ENCODE assay signal across 8 mouse cellular contexts in the genomic region with DNA sequence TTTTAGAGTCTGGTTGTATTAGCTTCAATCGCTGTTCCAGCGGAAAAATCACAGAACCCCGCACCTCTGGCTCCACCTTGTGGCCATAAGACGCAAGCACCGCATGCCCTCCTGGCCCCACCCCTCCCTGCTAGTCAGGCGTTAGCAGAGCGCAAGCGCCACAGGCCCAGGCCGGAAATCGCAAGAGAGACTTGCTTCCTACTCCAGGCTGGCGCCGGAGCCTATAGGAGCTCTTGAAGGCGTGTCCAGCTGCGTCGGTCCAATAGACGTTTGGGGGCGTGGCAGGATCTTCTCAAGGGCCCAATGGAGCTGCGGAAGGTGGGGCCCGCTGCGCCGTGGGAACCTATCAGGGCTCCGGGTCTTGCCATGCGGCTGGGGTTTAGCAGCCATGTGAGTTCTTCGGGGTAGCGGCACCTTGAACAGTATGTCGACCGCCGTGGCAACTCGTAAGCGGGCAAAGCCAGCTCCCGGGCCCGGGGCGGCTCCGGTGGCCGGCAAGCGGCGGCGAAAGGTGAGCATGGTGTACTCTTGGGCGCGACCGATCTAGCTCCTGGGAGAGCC. TPM values are rescaled to one million over a fixed set of nuclear protein-coding genes. Genes with fewer than 3 reads are reported as not detected.
DNase-seq lines count a peak whose midpoint lies in the region; ATAC-seq and TF ChIP-seq lines count a peak whose summit lies in the region.

A gene (minus strand): TSS at position 26 of the 561 bp plus-strand sequence.

- no peaks in the 10 kb centered on the region for H3K27me3 ChIP-seq in heart, embryonic 12.5 days (replicated peaks)
- no peaks in the 10 kb centered on the region for H3K27me3 ChIP-seq in kidney, postnatal 0 days (ENCODE audit: insufficient read depth, low read length)
- no peaks in the 10 kb centered on the region for H3K27me3 ChIP-seq in liver, embryonic 11.5 days (replicated peaks; ENCODE audit: control insufficient read depth, insufficient read depth, low read length)
- no peaks in the 10 kb centered on the region for H3K27me3 ChIP-seq in stomach, embryonic 14.5 days (ENCODE audit: control insufficient read depth, insufficient read depth, low read length)

- ATAC-seq in erythroid progenitor cell, adult 5-6 weeks (replicated peaks; ENCODE audit: low FRiP score, poor library complexity, severe bottlenecking) = peak; percentile 95
- ATAC-seq in heart, embryonic 12.5 days (ENCODE audit: insufficient number of reproducible peaks, low FRiP score) = peak; percentile 97
- peak; percentile 97 for ATAC-seq in kidney, postnatal 0 days (replicated peaks; ENCODE audit: low FRiP score, low read depth)
- peak; percentile 98 for ATAC-seq in liver, embryonic 11.5 days (replicated peaks; ENCODE audit: low FRiP score)
- peak; percentile 97 for ATAC-seq in stomach, embryonic 14.5 days (ENCODE audit: insufficient number of reproducible peaks, insufficient read depth, low FRiP score, low read depth)

- peak; percentile 99 for TF ChIP-seq CTCF in kidney, postnatal 0 days (IDR thresholded peaks at IDR 0.05; ENCODE audit: low read depth)

- peaks cover 18% of the 10 kb centered on the region for H3K36me3 ChIP-seq in heart, embryonic 12.5 days
- peaks cover 10% of the 10 kb centered on the region; the same call in 1 of the 2 replicates for H3K36me3 ChIP-seq in kidney, postnatal 0 days (ENCODE audit: insufficient read depth, low read length)
- H3K36me3 ChIP-seq in liver, embryonic 11.5 days (ENCODE audit: control insufficient read depth, insufficient read depth, low read length) = peaks cover 15% of the 10 kb centered on the region
- H3K36me3 ChIP-seq in stomach, embryonic 14.5 days (ENCODE audit: control insufficient read depth, insufficient read depth, low read length) = peaks cover 11% of the 10 kb centered on the region

- H3K27ac ChIP-seq in heart, embryonic 12.5 days (ENCODE audit: poor library complexity, severe bottlenecking) = 0 out of 2 replicates have a peak within 1 kb of the TSS, but pooled peaks have one; percentile 6
- peak within 1 kb of the TSS; percentile 63; the same call in 1 of the 2 replicates for H3K27ac ChIP-seq in kidney, postnatal 0 days
- 0 out of 2 replicates have a peak within 1 kb of the TSS, but pooled peaks have one; percentile 1 for H3K27ac ChIP-seq in liver, embryonic 11.5 days (ENCODE audit: low read depth, low read length)
- peak within 1 kb of the TSS; percentile 59 for H3K27ac ChIP-seq in stomach, embryonic 14.5 days (ENCODE audit: low read length)

- no peaks in the 10 kb centered on the region for H3K9me3 ChIP-seq in heart, embryonic 12.5 days (replicated peaks)
- no peaks in the 10 kb centered on the region for H3K9me3 ChIP-seq in kidney, postnatal 0 days (replicated peaks; ENCODE audit: low read length)
- H3K9me3 ChIP-seq in liver, embryonic 11.5 days (ENCODE audit: control insufficient read depth, low read length) = no peaks in the 10 kb centered on the region
- no peaks in the 10 kb centered on the region for H3K9me3 ChIP-seq in stomach, embryonic 14.5 days (ENCODE audit: control insufficient read depth, low read depth, low read length)

- peak within 1 kb of the TSS; percentile 77 for H3K9ac ChIP-seq in heart, embryonic 12.5 days
- H3K9ac ChIP-seq in kidney, postnatal 0 days (ENCODE audit: low read depth, low read length) = peak within 1 kb of the TSS; percentile 67
- peak within 1 kb of the TSS; percentile 63 for H3K9ac ChIP-seq in liver, embryonic 11.5 days (ENCODE audit: low read depth, low read length)
- H3K9ac ChIP-seq in stomach, embryonic 14.5 days (replicated peaks; ENCODE audit: low read depth, low read length) = peak within 1 kb of the TSS; percentile 37

- H3K4me2 ChIP-seq in heart, embryonic 12.5 days = peak within 1 kb of the TSS; percentile 93
- peak within 1 kb of the TSS; percentile 75 for H3K4me2 ChIP-seq in kidney, postnatal 0 days (ENCODE audit: low read length)
- peak within 1 kb of the TSS; percentile 77 for H3K4me2 ChIP-seq in liver, embryonic 11.5 days
- peak within 1 kb of the TSS; percentile 94 for H3K4me2 ChIP-seq in stomach, embryonic 14.5 days (replicated peaks; ENCODE audit: low read depth, low read length)

- DNase-seq in CD4-positive helper T cell, adult 2 months (ENCODE audit: low read depth, low spot score) = peak; percentile 100
- DNase-seq in brain, embryonic 18.5 days (ENCODE audit: low read depth, low spot score) = peak; percentile 100
- peak; percentile 100 for DNase-seq in kidney, postnatal 0 days (ENCODE audit: low spot score)
- DNase-seq in liver, embryonic 11.5 days (ENCODE audit: low spot score) = peak; percentile 96
- peak; percentile 99 for DNase-seq in naive thymus-derived CD4-positive, alpha-beta T cell, adult 2 months (ENCODE audit: low read depth)

- H3K4me1 ChIP-seq in heart, embryonic 12.5 days (replicated peaks) = peaks cover 42% of the 10 kb centered on the region
- H3K4me1 ChIP-seq in kidney, postnatal 0 days (replicated peaks; ENCODE audit: insufficient read depth, low read length) = peaks cover 12% of the 10 kb centered on the region
- peaks cover 27% of the 10 kb centered on the region for H3K4me1 ChIP-seq in liver, embryonic 11.5 days (replicated peaks; ENCODE audit: control insufficient read depth, insufficient read depth, low read length)
- peaks cover 23% of the 10 kb centered on the region for H3K4me1 ChIP-seq in stomach, embryonic 14.5 days (ENCODE audit: control insufficient read depth, insufficient read depth, low read length)

- 0% methylated on average over 41 of the region's 41 CpGs for WGBS in heart, embryonic 12.5 days
- WGBS in kidney, postnatal 0 days = under 1% methylated on average over 41 of the region's 41 CpGs
- WGBS in liver, embryonic 11.5 days = under 1% methylated on average over 41 of the region's 41 CpGs
- WGBS in stomach, embryonic 14.5 days = 2% methylated on average over 41 of the region's 41 CpGs

- peak within 1 kb of the TSS; percentile 77 for H3K4me3 ChIP-seq in heart, embryonic 12.5 days
- H3K4me3 ChIP-seq in kidney, postnatal 0 days (replicated peaks; ENCODE audit: low read depth, low read length) = peak within 1 kb of the TSS; percentile 61
- H3K4me3 ChIP-seq in liver, embryonic 11.5 days (ENCODE audit: low read depth, low read length) = peak within 1 kb of the TSS; percentile 86
- peak within 1 kb of the TSS; percentile 75 for H3K4me3 ChIP-seq in stomach, embryonic 14.5 days (ENCODE audit: low read depth, low read length)

RNA-seq across cellular contexts. Expression of the gene that starts here (rescaled TPM):
- 3.2 and 4.2 TPM in 2 replicates for total RNA-seq in erythroid progenitor cell, adult 5-6 weeks (2015; ENCODE audit: low replicate concordance)
- total RNA-seq in erythroid progenitor cell, adult 5-6 weeks (2017; ENCODE audit: low replicate concordance) = 2.3 and 3.3 TPM in 2 replicates
- polyA plus RNA-seq in heart, embryonic 12.5 days (2016; fragmentation: Nextera tagmentation; extraction: Ambion mirVana) = 1.0 and 1.6 TPM in 2 replicates
- polyA plus RNA-seq in kidney, postnatal 0 days (2015; fragmentation: Nextera tagmentation; extraction: Ambion mirVana) = 5.8 and 6.4 TPM in 2 replicates
- 1.5 and 1.6 TPM in 2 replicates for polyA plus RNA-seq in liver, embryonic 11.5 days (2014; fragmentation: Nextera tagmentation; extraction: Ambion mirVana)
- polyA plus RNA-seq in stomach, embryonic 14.5 days (2014; fragmentation: Nextera tagmentation; extraction: Ambion mirVana) = 2.4 and 3.1 TPM in 2 replicates

Comparison
In these comparisons a context has a peak if more than half of its experiments do, and no peak if none do; other contexts are left out.
1. Peak in every context shown above with its lines: DNase-seq, ATAC-seq, H3K4me3 ChIP-seq and H3K27ac ChIP-seq.
2. H3K27ac ChIP-seq: peak in every context shown above with its lines; median percentile 63 in kidney, postnatal 0 days; 59 in stomach, embryonic 14.5 days; 6 in heart, embryonic 12.5 days; 1 in liver, embryonic 11.5 days.